Mouse (Mus musculus): ENCODE results near the gene Lgmn.

GRCm38 (mm10) chr12:102474411-102474810, 34.8 kb upstream of the Lgmn start:
- TF ChIP-seq GATA1 (IDR thresholded peaks at IDR 0.05; ENCODE audit: borderline replicate concordance, low read length), result no peak
- TF ChIP-seq FLI1 (IDR thresholded peaks at IDR 0.05; ENCODE audit: low read length), result no peak
